Mouse (Mus musculus) left cerebral cortex, adult 6 months (tissue): ENCODE data around the gene Bphl. TPM values are rescaled to one million over a fixed set of nuclear protein-coding genes. Genes with fewer than 3 reads are reported as not detected.

Experiments used
- long read RNA-seq, 2 experiments: library from polyadenylated mRNA; unstranded; transcript quantifications; one replicate each; pipeline ENCODE4 v2.0.0; 2019 to 2020
- polyA plus RNA-seq: library from polyadenylated mRNA; unstranded; fragments of <200 nt; fragmentation: Nextera tagmentation; gene quantifications from 2 replicates; pipeline ENCODE4 v1.2.3, GENCODE M21; 2021

The Bphl gene
- polyA plus RNA-seq = 80.0 and 97.1 TPM in 2 replicates
- long read RNA-seq, experiment 1, transcript Bphl-201 (7 exons, 1,253 nt) = major isoform, 70 of 101 reads
- long read RNA-seq, experiment 1, partial matches to known transcripts = 2 of 101 reads
- long read RNA-seq, experiment 1, other reads (novel, unspliced or antisense) = 27 of 101 reads
- long read RNA-seq, experiment 2, transcript Bphl-201 (7 exons, 1,253 nt) = major isoform, 61 of 95 reads
- long read RNA-seq, experiment 2, partial matches to known transcripts = 10 of 95 reads
- long read RNA-seq, experiment 2, other reads (novel, unspliced or antisense) = 23 of 95 reads

DNA sequence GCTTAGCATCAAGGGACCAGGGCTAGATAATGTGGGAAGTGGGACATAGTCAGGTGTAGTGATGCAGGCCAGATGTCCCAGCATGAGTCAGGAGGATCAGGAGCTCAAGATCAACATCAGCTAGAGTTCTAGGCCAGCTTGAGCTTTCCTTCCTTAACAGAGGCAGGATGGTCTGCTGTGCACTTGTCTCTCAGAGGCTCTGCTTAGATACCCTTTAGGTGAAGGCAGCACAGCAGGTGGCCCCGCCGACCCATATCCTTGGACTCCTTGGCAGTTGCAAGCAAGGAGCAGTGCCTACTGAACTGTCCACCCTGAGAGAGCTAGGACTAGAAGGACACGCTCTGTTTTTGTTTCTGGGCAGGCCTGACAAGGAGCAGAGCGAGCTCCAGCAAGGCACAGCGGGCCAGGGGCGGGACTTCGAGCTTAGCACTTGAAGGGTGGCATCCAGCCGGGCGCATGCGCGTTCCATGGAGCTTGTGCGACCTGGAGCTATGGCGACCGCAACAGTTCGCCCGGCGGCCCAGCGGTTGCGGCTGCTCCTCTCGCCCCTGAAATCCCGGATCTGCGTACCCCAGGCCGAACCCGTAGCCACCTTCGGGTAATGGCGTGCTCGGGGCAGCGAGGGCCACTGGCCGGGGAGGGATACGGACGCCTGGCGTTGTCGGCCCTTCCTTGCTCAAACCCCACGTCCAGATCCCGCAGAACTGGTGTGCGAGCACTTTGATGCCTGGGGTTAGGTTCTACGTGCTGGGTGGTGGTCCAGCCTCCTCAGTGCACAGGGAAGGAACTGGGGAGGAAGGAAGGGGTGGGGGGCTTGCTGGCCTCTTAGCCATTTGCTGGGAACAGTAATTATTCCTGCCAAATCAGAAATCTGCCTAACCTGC lies at the start of gene Bphl:
Gene Bphl, plus strand, starts transcription at position 426 of the 884 bp plus-strand sequence.

DNA sequence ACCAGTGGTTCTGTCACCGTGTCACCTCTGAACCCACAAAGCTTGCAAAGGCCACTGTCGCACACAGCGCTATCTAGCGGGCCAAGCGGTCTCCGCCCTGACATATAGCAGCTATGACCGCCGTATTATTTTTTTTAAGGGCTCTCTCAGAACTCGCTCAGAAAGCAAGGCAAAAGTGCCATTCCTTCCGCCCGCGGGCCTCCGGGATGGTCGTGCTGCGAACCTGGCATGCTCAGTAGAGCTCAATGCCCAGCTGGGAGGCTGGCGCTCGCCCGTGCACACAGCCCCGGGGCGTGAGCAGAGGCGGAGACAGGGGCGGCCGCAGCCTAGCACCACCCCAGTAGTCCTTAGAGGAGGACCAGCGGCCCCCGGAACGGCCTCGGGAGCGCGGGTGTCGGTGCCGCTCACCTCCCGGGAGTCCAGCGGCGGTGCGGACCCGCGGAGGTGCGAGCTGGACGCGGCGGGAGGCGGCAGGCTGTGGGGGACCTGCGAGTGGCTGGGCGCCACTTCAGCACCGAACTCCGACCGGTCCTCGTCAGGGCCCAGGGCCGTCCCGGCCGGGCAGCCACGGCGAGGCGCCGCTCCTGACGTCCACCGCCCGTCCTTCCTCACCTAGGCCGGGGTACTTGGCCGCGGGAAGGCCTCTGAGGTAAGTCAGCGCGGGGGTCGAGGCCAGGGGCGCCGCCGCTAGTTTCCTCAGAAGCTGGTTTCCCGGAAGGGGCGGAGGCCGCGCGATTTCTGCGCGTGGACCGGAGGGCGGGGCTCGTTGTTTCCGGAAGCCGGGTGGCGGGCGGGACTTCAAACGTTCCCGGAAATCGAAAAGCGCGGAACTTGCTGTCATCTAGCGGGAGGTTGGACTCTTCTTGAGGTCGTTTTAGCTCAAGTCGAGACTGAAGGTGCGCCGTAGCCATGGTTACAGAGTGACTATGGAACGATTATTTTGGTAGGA lies 35.1 kb upstream of the Bphl start, which contains the start of the genes Ripk1 and Serpinb6a:
Gene Ripk1, plus strand, starts transcription at position 306 of the 949 bp plus-strand sequence.
Gene Serpinb6a, minus strand, starts transcription at position 737 of the 949 bp plus-strand sequence.

DNA sequence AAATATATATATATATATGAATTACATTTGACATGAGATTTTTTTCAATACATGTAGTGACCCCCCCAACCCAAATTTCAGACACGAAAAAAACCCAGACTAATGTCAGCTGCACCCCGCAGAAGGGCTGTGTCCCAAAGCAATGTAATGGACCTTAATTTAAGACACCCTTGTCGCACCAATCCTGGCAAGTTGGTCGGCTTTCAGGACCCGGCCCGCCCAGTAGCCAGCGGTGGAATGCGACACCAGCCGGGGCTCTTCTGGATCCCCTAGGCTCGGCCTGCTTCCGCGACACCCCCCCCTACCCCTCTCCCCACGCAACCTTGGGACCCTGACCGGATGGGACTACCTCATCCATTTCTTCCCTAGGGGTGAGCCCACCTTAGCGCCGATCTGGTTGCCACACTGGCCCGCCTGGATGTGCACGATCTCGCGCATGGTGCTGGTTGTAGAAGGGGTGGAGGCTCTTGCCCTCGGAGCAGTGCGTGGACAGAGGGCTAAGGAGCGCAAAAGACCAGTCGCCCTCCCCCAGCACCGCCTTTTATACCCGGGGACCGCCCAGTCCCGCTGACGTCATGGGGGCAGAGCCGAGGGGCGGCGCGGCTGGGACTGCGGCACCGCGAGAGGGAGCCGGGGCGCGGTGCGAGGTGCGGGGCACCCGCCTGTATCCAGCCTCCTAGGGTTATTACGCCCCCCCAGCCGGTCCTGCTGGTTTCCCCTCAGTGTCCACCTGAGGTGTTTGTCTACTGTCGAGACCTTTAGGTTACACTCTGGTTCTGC lies 40.3 kb downstream of the Bphl start, which contains the start of gene Tubb2a:
Gene Tubb2a, minus strand, starts transcription at position 516 of the 780 bp plus-strand sequence.

Other genes starting within 250 kb of the Bphl start
- gene Serpinb6e, start 194.2 kb upstream of the Bphl start, polyA plus RNA-seq = not detected in 2 replicates
- 0.38 TPM in 1 of 2 replicates, not detected in the other for gene Serpinb6c, start 131.9 kb upstream of the Bphl start, polyA plus RNA-seq
- 7.5 TPM in 2 replicates for gene Nqo2, start 72.9 kb upstream of the Bphl start, polyA plus RNA-seq
- gene Ripk1, start 35.2 kb upstream of the Bphl start, polyA plus RNA-seq = 1.0 and 1.5 TPM in 2 replicates
- gene Serpinb6a, start 34.8 kb upstream of the Bphl start, polyA plus RNA-seq = 57.8 and 66.9 TPM in 2 replicates
- 1,425 and 1,626 TPM in 2 replicates for gene Tubb2a, start 40.4 kb downstream of the Bphl start, polyA plus RNA-seq
- 19.3 and 39.7 TPM in 2 replicates for gene Tubb2b, start 92.9 kb downstream of the Bphl start, polyA plus RNA-seq
- gene Psmg4, start 125.4 kb downstream of the Bphl start, polyA plus RNA-seq = 97.6 and 108 TPM in 2 replicates